Mouse (Mus musculus) lung, embryonic 16.5 days (tissue): ENCODE results near the gene Dnaja3. TPM values are rescaled to one million over a fixed set of nuclear protein-coding genes. Genes with fewer than 3 reads are reported as not detected.
A peak's percentile ranks its signal among the peaks of the same experiment; 100 is the strongest.

Source experiments
- ATAC-seq: fragments of 200-750 bp; cut with Nextera tagmentation; 2 replicates; pipeline ENCODE4 v1.8.0; 2017; ENCODE audit warnings: low read depth, mild to moderate bottlenecking, moderate library complexity
- H3K27ac ChIP-seq: fragments of 300-500 bp; sonication (generic); 2 replicates; pipeline ENCODE4 v1.5.1; 2014; ENCODE audit warnings: mild to moderate bottlenecking, control low read depth, low read length
- H3K27me3 ChIP-seq: fragments of 300-500 bp; sonication (generic); 2 replicates; pipeline ENCODE4 v1.6.1; 2014; ENCODE audit warnings: low read depth, low read length, mixed read lengths; ENCODE audit not compliant: control insufficient read depth, insufficient read depth
- H3K36me3 ChIP-seq: fragments of 300-500 bp; sonication (generic); 2 replicates; pipeline ENCODE4 v1.6.1; 2014; ENCODE audit warnings: low read length; ENCODE audit not compliant: control insufficient read depth, insufficient read depth
- H3K4me1 ChIP-seq: fragments of 300-500 bp; sonication (generic); replicated peaks from 2 replicates; pipeline ENCODE4 v1.6.1; 2014; ENCODE audit warnings: low read length, mixed read lengths; ENCODE audit not compliant: control insufficient read depth, insufficient read depth
- H3K4me2 ChIP-seq: fragments of 300-500 bp; sonication (generic); 2 replicates; pipeline ENCODE4 v1.6.1; 2014; ENCODE audit warnings: low read depth, low read length, control low read depth
- H3K4me3 ChIP-seq: fragments of 300-500 bp; sonication (generic); 2 replicates; pipeline ENCODE4 v1.5.1; 2014; ENCODE audit warnings: mild to moderate bottlenecking, low read length, control low read depth
- H3K9ac ChIP-seq: fragments of 300-500 bp; sonication (generic); 2 replicates; pipeline ENCODE4 v1.6.1; 2014; ENCODE audit warnings: low read length, control low read depth
- H3K9me3 ChIP-seq: fragments of 300-500 bp; sonication (generic); 2 replicates; pipeline ENCODE4 v1.6.1; 2016; ENCODE audit warnings: low read length; ENCODE audit not compliant: control insufficient read depth
- WGBS: fragments of 180-500 bp; shearing (Covaris S2); extraction: QIAGEN DNeasy Blood & Tissue Kit; methylation state at CpG from one replicate; pipeline ENCODE4 v1.1.7; 2014; 5-methylcytosine and 5-hydroxymethylcytosine counted together
- polyA plus RNA-seq: library from polyadenylated mRNA; unstranded; fragments of >200 nt; fragmentation: Nextera tagmentation; extraction: Ambion mirVana; gene quantifications from 2 replicates; pipeline ENCODE4 v1.2.1, GENCODE M21; 2015

Gene Dnaja3
- polyA plus RNA-seq = 61.3 and 61.9 TPM in 2 replicates

- H3K4me1 ChIP-seq = peaks cover 46% of the 10 kb centered on the region
- under 1% methylated on average over 22 of the region's 22 CpGs for WGBS
- H3K36me3 ChIP-seq = no peaks in the 10 kb centered on the region
- ATAC-seq = peak; percentile 85
- no peaks in the 10 kb centered on the region for H3K27me3 ChIP-seq
- H3K9me3 ChIP-seq = no peaks in the 10 kb centered on the region
- H3K9ac ChIP-seq = peak within 1 kb of the TSS; percentile 92
- H3K4me2 ChIP-seq = peak within 1 kb of the TSS; percentile 78
- H3K27ac ChIP-seq = peak within 1 kb of the TSS; percentile 99
- H3K4me3 ChIP-seq = peak within 1 kb of the TSS; percentile 84
These were observed at the start of gene Dnaja3, which contains the start of gene Vasn for GRCm38 (mm10) chr16:4639831-4640237. TSS of gene Dnaja3 (plus strand) at chr16:4639989. TSS of gene Vasn (plus strand) at chr16:4639941.

- Histone ChIP-seq H3K9ac (no peak overlapping the region), H3K27ac (no peak overlapping the region), H3K27me3 (no peaks in the 10 kb centered on the region), H3K4me1 (peaks cover 34% of the 10 kb centered on the region), H3K9me3 (no peaks in the 10 kb centered on the region), H3K36me3 (peaks cover 6% of the 10 kb centered on the region), H3K4me2 (no peak overlapping the region), H3K4me3 (no peak overlapping the region)
- WGBS = 88% methylated on average over 9 of the region's 9 CpGs
- no peak for ATAC-seq
These were observed 49.6 kb upstream of the Dnaja3 start for GRCm38 (mm10) chr16:4590236-4590635.

GRCm38 (mm10) chr16:4592909-4593875, 46.6 kb upstream of the Dnaja3 start:
- no peak for ATAC-seq
- H3K27me3 ChIP-seq = no peaks in the 10 kb centered on the region
- H3K4me2 ChIP-seq = peak overlapping the region; percentile 91
- peak overlapping the region; percentile 93 for H3K9ac ChIP-seq
- peaks cover 6% of the 10 kb centered on the region for H3K36me3 ChIP-seq
- peak overlapping the region; percentile 93 for H3K27ac ChIP-seq
- peaks cover 45% of the 10 kb centered on the region for H3K4me1 ChIP-seq
- 13% methylated on average over 32 of the region's 32 CpGs for WGBS
- H3K9me3 ChIP-seq = no peaks in the 10 kb centered on the region
- peak overlapping the region; percentile 90 for H3K4me3 ChIP-seq

GRCm38 (mm10) chr16:4593971-4594813, 45.6 kb upstream of the Dnaja3 start, which contains the start of gene Glis2:
TSS of gene Glis2 (plus strand) at chr16:4594713.
- H3K9ac ChIP-seq = peak within 1 kb of the TSS; percentile 93
- peak within 1 kb of the TSS; percentile 93 for H3K27ac ChIP-seq
- no peaks in the 10 kb centered on the region for H3K27me3 ChIP-seq
- H3K4me2 ChIP-seq = peak within 1 kb of the TSS; percentile 91
- WGBS = 3% methylated on average over 13 of the region's 74 CpGs
- no peaks in the 10 kb centered on the region for H3K9me3 ChIP-seq
- peak; percentile 89 for ATAC-seq
- peaks cover 6% of the 10 kb centered on the region for H3K36me3 ChIP-seq
- H3K4me1 ChIP-seq = peaks cover 55% of the 10 kb centered on the region
- peak within 1 kb of the TSS; percentile 90 for H3K4me3 ChIP-seq

- Histone ChIP-seq H3K9me3 (no peaks in the 10 kb centered on the region), H3K9ac (peak overlapping the region; percentile 93), H3K4me2 (peak overlapping the region; percentile 91), H3K27me3 (no peaks in the 10 kb centered on the region), H3K4me3 (peak overlapping the region; percentile 90), H3K36me3 (peaks cover 6% of the 10 kb centered on the region), H3K4me1 (peaks cover 56% of the 10 kb centered on the region), H3K27ac (peak overlapping the region; percentile 93)
- WGBS = under 1% methylated on average over 34 of the region's 52 CpGs
- peak; percentile 32 for ATAC-seq
These were observed 44.8 kb upstream of the Dnaja3 start for GRCm38 (mm10) chr16:4594814-4595526.

GRCm38 (mm10) chr16:4595527-4595963, 44.2 kb upstream of the Dnaja3 start:
- Histone ChIP-seq H3K9ac (peak overlapping the region; percentile 93), H3K36me3 (peaks cover 4% of the 10 kb centered on the region), H3K4me3 (peak overlapping the region; percentile 90), H3K4me2 (peak overlapping the region; percentile 91), H3K4me1 (peaks cover 60% of the 10 kb centered on the region), H3K27ac (peak overlapping the region; percentile 93), H3K9me3 (no peaks in the 10 kb centered on the region), H3K27me3 (no peaks in the 10 kb centered on the region)
- ATAC-seq = peak; percentile 20
- WGBS = 6% methylated on average over 5 of the region's 5 CpGs

- Histone ChIP-seq H3K4me1 (peaks cover 64% of the 10 kb centered on the region), H3K9me3 (no peaks in the 10 kb centered on the region), H3K9ac (peak overlapping the region; percentile 93), H3K27me3 (no peaks in the 10 kb centered on the region), H3K4me3 (peak overlapping the region; percentile 90), H3K27ac (peak overlapping the region; percentile 93), H3K36me3 (no peaks in the 10 kb centered on the region), H3K4me2 (peak overlapping the region; percentile 91)
- 13% methylated on average over 3 of the region's 3 CpGs for WGBS
- ATAC-seq = no peak
These were observed 43.6 kb upstream of the Dnaja3 start for GRCm38 (mm10) chr16:4596141-4596728.

- Histone ChIP-seq H3K27me3 (no peaks in the 10 kb centered on the region), H3K4me1 (peaks cover 63% of the 10 kb centered on the region), H3K4me3 (peak overlapping the region; percentile 15), H3K27ac (peak overlapping the region; percentile 93), H3K4me2 (peak overlapping the region; percentile 91), H3K9me3 (no peaks in the 10 kb centered on the region), H3K36me3 (no peaks in the 10 kb centered on the region), H3K9ac (peak overlapping the region; percentile 93; the same call in 1 of the 2 replicates)
- WGBS = 40% methylated on average over 2 of the region's 2 CpGs
- no peak for ATAC-seq
These were observed 43.0 kb upstream of the Dnaja3 start for GRCm38 (mm10) chr16:4596836-4597235.
